Mouse (Mus musculus) small intestine, adult 2 months (tissue): ENCODE data around the gene Gtdc1. TPM values are rescaled to one million over a fixed set of nuclear protein-coding genes. Genes with fewer than 3 reads are reported as not detected.

Experiments
- H3K27ac ChIP-seq: fragments of 200-500 bp; 2 replicates; pipeline ENCODE4 v1.5.1; 2012; ENCODE audit warnings: low read depth, low read length, control low read depth, inconsistent platforms; ENCODE audit not compliant: insufficient read depth
- H3K27me3 ChIP-seq: fragments of 200-500 bp; 2 replicates; pipeline ENCODE4 v1.6.1; 2012; ENCODE audit warnings: mild to moderate bottlenecking, moderate library complexity, low read length, inconsistent platforms; ENCODE audit not compliant: control insufficient read depth, insufficient read depth
- H3K36me3 ChIP-seq: fragments of 200-500 bp; 2 replicates; pipeline ENCODE4 v1.6.1; 2012; ENCODE audit warnings: mild to moderate bottlenecking, low read length, control low read depth, inconsistent platforms; ENCODE audit not compliant: control insufficient read depth, insufficient read depth
- H3K4me1 ChIP-seq: fragments of 200-500 bp; 2 replicates; pipeline ENCODE4 v1.6.1; 2012; ENCODE audit warnings: low read length, inconsistent platforms, mixed read lengths; ENCODE audit not compliant: control insufficient read depth, insufficient read depth, insufficient read length
- H3K4me3 ChIP-seq: fragments of 200-500 bp; 2 replicates; pipeline ENCODE4 v1.5.1; 2012; ENCODE audit warnings: low read depth, mild to moderate bottlenecking, control low read depth, inconsistent platforms, low read length, moderate library complexity
- CTCF ChIP-seq: fragments of 200-500 bp; IDR thresholded peaks from 2 replicates; pipeline ENCODE4 v1.5.1; 2012; ENCODE audit warnings: low read depth, mild to moderate bottlenecking, control low read depth, inconsistent platforms, low read length, moderate library complexity, mixed read lengths; ENCODE audit not compliant: insufficient replicate concordance, insufficient read length; ENCODE audit errors: extremely low read depth
- POLR2A ChIP-seq: fragments of 200-500 bp; IDR thresholded peaks from 2 replicates; pipeline ENCODE4 v1.6.1; 2012; ENCODE audit warnings: low read depth, mild to moderate bottlenecking, control low read depth, inconsistent platforms, low read length, moderate library complexity
- WGBS: fragments of 180-500 bp; shearing (Covaris S2); methylation state at CpG from one replicate; pipeline ENCODE4 v1.1.7; 2018; 5-methylcytosine and 5-hydroxymethylcytosine counted together
- polyA plus RNA-seq: library from polyadenylated mRNA; depleted of rRNA; stranded (reverse); fragments of >200 nt; gene quantifications from 2 replicates; pipeline ENCODE4 v1.2.3, GENCODE M21; 2012; rRNA removed

Gene Gtdc1
- 0.70 and 1.9 TPM in 2 replicates for polyA plus RNA-seq

DNA sequence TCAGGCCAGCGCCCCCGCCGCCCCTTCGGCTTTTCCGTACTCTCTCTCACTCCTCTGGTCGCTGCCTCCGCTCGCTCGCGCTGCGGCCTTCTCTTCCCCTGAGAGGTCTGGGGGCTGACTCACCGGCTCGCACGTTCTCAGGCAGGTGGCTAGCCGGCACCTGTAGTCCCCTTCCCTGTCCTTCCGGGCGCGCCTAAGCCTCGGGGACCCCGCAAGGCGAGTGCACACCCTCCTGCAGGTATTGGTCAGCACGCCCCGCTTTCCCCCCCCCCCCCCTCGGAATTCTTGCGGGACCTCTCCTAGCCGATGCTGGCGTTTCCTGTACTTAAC, at the start of gene Gtdc1:
TSS of gene Gtdc1 (minus strand) at position 176 of the 330 bp plus-strand sequence.
- WGBS, result 1% methylated on average over 27 of the region's 27 CpGs
- Histone ChIP-seq H3K27me3 (no peaks in the 10 kb centered on the region), H3K27ac (peak within 1 kb of the TSS; percentile 97)

DNA sequence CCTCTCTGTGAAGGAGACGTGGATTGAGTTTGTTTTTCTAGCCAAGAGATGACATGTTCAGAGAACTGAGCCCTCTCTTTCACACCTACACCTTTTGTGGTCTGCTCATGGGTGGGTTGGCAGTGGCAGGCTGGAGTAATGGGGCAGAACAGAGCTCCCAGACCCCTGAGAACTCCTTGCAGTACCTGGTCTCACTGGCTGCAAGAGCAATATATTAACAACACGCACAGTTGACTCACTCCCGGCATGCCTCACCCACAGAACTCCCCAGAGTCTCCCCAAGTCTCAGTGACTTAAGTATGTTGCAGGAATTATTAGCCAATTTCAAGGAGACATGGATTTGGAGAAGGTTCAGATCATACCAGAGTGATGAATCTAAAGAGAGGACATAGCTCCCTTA, 49.6 kb upstream of the Gtdc1 start:
- TF ChIP-seq CTCF, result no peak
- TF ChIP-seq POLR2A, result no peak
- Histone ChIP-seq H3K4me3 (no peak overlapping the region), H3K36me3 (no peaks in the 10 kb centered on the region), H3K4me1 (no peaks in the 10 kb centered on the region), H3K27ac (no peak overlapping the region), H3K27me3 (no peaks in the 10 kb centered on the region)
- 66% methylated on average over 3 of the region's 3 CpGs for WGBS

More for the DNA sequence above, at the start of gene Gtdc1:
- TF ChIP-seq CTCF (no peak), POLR2A (no peak; the same call in 1 of the 2 replicates)
- Histone ChIP-seq H3K36me3 (no peaks in the 10 kb centered on the region), H3K4me3 (peak within 1 kb of the TSS; percentile 99), H3K4me1 (peaks cover 4% of the 10 kb centered on the region; the same call in 1 of the 2 replicates)

DNA sequence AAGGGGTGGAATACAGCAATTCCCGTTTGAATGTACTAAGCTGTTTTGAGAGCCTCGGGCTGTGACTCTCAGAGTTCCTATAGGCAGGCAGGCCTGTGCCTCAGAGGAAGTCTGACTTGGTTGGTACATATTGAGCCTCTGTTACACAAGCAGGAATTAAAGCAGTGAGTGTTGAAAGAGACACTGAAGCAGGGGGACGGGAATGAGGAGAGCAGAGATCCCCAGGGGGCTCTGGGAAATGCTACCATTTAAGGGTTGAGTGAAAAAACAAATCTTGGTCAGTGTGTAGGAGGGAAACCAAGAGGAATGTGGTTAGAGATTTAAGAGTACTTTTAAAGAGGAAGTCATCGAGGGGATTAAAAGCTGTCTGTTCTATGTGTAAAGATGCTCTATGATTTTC, 49.0 kb upstream of the Gtdc1 start:
- WGBS, result 66% methylated on average over 4 of the region's 4 CpGs
- H3K36me3 ChIP-seq, result no peaks in the 10 kb centered on the region
- no peaks in the 10 kb centered on the region for H3K4me1 ChIP-seq
- no peak overlapping the region for H3K27ac ChIP-seq
- no peak overlapping the region for H3K4me3 ChIP-seq
- H3K27me3 ChIP-seq, result no peaks in the 10 kb centered on the region
- no peak for TF ChIP-seq POLR2A
- no peak for TF ChIP-seq CTCF

DNA sequence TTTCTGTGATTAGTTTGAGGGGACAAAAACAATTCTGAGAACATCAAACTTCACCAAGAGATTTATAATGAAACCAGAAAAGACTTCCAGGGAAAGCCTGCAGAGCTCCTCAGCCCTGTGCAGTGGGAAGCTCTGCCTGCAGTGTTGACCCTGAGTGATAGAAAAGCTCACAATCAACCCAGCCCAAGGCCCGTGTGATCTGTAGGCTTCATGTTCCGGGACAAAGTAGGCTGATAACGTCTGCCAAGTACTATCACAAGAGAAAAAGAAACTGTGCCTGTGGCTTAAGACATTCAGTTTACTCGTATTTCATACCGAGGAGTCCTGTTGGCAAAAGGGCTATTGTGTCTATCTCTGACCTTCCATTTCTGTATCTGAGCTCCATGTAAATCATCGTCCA, 46.4 kb upstream of the Gtdc1 start:
- H3K36me3 ChIP-seq, result no peaks in the 10 kb centered on the region
- 61% methylated on average over 6 of the region's 6 CpGs for WGBS
- TF ChIP-seq POLR2A (no peak), CTCF (no peak)
- H3K27me3 ChIP-seq, result no peaks in the 10 kb centered on the region
- no peaks in the 10 kb centered on the region for H3K4me1 ChIP-seq
- no peak overlapping the region for H3K27ac ChIP-seq
- H3K4me3 ChIP-seq, result no peak overlapping the region

DNA sequence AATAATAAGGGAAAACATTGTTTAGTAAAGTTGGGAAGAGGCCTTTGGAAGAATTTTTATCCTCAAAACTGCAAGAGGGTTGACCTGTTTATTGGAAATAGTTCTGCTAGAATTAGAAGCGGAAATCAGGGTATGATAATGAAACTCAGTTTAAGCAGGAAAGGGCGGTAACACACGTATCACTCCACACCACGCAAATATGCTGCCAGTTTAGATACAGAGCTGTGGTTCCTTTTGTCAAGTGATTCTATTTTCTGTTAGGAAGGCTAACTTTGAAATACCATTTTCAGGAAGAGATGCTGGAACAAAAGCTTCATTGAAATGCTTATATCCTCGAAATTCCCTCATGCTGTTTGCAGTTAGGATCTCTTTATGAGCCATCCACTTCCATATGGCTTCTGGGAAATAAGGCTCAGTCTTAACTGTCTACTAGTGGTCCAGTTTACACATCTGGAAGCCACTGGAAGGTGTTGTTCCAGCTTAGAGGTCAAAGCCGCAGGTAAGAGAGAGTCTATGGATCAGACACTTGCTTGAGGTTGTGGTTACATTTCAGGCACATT, 42.7 kb upstream of the Gtdc1 start:
- Histone ChIP-seq H3K27me3 (no peaks in the 10 kb centered on the region), H3K36me3 (no peaks in the 10 kb centered on the region), H3K27ac (no peak overlapping the region), H3K4me3 (no peak overlapping the region), H3K4me1 (no peaks in the 10 kb centered on the region)
- WGBS, result 88% methylated on average over 6 of the region's 6 CpGs
- TF ChIP-seq CTCF (no peak), POLR2A (no peak)

DNA sequence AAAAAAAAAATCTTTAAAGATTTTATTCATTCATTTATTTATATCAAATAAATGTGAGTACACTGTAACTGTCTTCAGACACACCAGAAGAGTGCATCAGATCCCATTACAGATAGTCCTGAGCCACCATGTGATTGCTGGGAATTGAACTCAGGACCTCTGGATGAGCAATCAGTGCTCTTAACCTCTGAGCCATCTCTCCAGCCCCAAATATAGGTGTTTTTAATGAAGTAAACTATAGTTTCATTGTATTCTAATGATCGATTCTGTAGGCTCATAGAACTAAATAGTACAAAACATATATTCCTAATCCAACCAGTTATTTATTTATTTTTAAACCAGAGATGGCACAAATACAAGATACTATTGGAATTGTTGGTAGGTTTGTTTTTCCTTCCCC, 42.2 kb upstream of the Gtdc1 start:
- H3K4me3 ChIP-seq, result no peak overlapping the region
- H3K27me3 ChIP-seq, result no peaks in the 10 kb centered on the region
- no peak overlapping the region for H3K27ac ChIP-seq
- 93% methylated on average over 1 of the region's 1 CpGs for WGBS
- TF ChIP-seq CTCF (no peak), POLR2A (no peak)
- no peaks in the 10 kb centered on the region for H3K4me1 ChIP-seq
- H3K36me3 ChIP-seq, result no peaks in the 10 kb centered on the region

DNA sequence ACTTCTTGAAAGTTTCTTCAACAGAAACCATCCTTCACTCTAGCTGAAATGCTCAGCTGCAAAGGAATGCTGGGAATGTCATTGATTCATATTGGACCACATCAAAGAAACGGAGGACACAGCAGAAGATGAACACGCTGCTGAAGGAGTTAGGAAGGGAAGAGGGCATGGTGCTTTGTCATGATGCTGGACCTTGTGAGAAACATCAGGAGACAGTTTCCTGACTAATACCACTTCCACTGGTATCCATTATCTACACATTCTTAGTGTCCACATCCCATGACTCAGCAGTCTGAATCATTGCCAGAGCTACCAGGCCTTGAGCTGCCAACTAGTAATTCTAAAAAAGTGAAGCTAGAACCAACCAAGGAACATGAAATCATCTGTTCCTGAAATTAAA, 41.8 kb upstream of the Gtdc1 start:
- H3K27me3 ChIP-seq, result no peaks in the 10 kb centered on the region
- no peak overlapping the region for H3K4me3 ChIP-seq
- TF ChIP-seq POLR2A (no peak), CTCF (no peak)
- no peaks in the 10 kb centered on the region for H3K4me1 ChIP-seq
- no peaks in the 10 kb centered on the region for H3K36me3 ChIP-seq
- no peak overlapping the region for H3K27ac ChIP-seq
- WGBS, result 61% methylated on average over 2 of the region's 2 CpGs

DNA sequence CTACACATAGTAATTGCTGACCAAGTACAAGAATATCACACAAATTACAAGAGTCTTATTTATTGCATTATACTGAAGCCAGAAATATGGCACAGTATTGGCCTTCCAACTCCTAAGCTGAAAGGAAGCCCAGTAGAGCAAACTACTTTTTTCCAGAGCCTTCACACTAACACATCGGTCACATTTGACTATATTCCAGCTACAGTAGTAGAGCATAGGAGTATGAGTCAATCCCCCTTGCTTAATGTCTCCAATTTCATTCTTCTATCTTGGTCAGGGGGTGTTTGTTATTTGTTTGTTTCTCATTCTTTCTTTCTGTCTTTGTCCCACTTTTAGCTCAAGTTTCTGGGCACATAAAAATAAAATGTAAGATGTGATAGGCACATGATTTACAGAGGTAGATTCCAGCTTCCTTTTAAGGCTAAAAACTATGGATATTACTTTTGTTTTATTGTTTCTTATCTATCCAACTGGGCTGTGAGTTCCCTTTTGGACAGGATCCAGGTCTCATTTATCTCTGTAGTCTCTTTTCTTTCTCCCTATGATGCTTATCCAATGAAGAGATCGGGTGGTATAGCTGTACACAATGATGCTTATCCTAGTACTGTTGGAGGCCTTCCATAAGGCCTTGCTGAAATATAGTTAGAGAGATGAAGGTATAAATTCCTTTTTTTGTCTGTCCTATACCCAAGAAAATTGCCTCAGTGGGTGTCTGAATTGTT, 38.5 kb upstream of the Gtdc1 start:
- no peaks in the 10 kb centered on the region for H3K36me3 ChIP-seq
- no peaks in the 10 kb centered on the region for H3K27me3 ChIP-seq
- 53% methylated on average over 2 of the region's 2 CpGs for WGBS
- H3K4me1 ChIP-seq, result no peaks in the 10 kb centered on the region
- H3K4me3 ChIP-seq, result no peak overlapping the region
- TF ChIP-seq CTCF, result no peak
- TF ChIP-seq POLR2A, result no peak
- no peak overlapping the region for H3K27ac ChIP-seq
